ENCODE assay signal across 9 mouse cellular contexts in the genomic region with DNA sequence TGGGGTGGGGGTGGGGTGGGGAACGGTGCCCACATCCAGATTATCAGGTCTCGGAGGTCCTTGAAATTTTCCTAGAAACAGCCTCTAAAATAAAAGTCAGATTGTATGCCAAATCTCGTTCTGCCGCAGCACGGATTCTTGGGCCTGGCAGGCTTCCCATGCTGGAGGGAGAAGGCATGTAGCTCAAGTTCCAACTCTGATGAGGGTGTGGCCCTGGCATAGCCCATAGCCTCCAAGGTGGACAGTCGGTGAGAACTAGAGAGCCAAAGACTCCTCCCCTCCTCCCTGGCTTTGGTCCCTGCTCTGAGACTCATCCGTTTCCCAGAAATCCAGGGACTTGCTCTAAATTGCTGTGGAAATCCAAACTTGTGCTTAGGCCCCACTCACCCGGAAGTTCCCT.
DNase-seq lines count a peak whose midpoint lies in the region; ATAC-seq and TF ChIP-seq lines count a peak whose summit lies in the region.
"Had no signal": no experiment of that assay in that cellular context is flagged by ENCODE, and none has a peak within 500 bp of the region (broad histone marks: within the 10 kb centered on the region; RNA-seq: fewer than 3 reads in every experiment).

No protein-coding gene starts in this region.

- H3K9ac ChIP-seq in kidney, embryonic 16.5 days (replicated peaks; ENCODE audit: low read length) = no peak overlapping the region
- no peak overlapping the region for H3K9ac ChIP-seq in liver, embryonic 11.5 days (ENCODE audit: low read depth, low read length)

- H3K4me2 ChIP-seq in kidney, embryonic 16.5 days (replicated peaks; ENCODE audit: low read depth, low read length) = no peak overlapping the region
- H3K4me2 ChIP-seq in liver, embryonic 11.5 days = no peak overlapping the region

- H3K4me3 ChIP-seq in kidney, embryonic 16.5 days (ENCODE audit: low read length) = no peak overlapping the region
- no peak overlapping the region for H3K4me3 ChIP-seq in liver, embryonic 11.5 days (ENCODE audit: low read depth, low read length)
- H3K4me3 ChIP-seq: myocyte had no signal

- peak; percentile 21 for DNase-seq in kidney, adult 18-20 months
- DNase-seq in brain, embryonic 14.5 days (ENCODE audit: low read depth) = peak; percentile 41
- DNase-seq in kidney, adult 9 months = peak; percentile 3
- peak; percentile 55 for DNase-seq in ovary, postnatal 14 days (ENCODE audit: low spot score)
- no peak for DNase-seq in liver, embryonic 11.5 days (ENCODE audit: low spot score)
- DNase-seq in natural killer cell, adult 2 months (ENCODE audit: low spot score in 2 of 2) = no peak
- DNase-seq in spleen, postnatal 4 days (ENCODE audit: low spot score in 2 of 2) = no peak

- 0 out of 2 replicates have a peak, but pooled peaks cover 3% of the 10 kb centered on the region for H3K27me3 ChIP-seq in kidney, embryonic 16.5 days (ENCODE audit: insufficient read depth, low read length)
- H3K27me3 ChIP-seq in liver, embryonic 11.5 days (replicated peaks; ENCODE audit: control insufficient read depth, insufficient read depth, low read length) = no peaks in the 10 kb centered on the region

- H3K4me1 ChIP-seq in kidney, embryonic 16.5 days (ENCODE audit: insufficient read depth, low read length) = peaks cover 20% of the 10 kb centered on the region
- peaks cover 2% of the 10 kb centered on the region; the same call in 1 of the 2 replicates for H3K4me1 ChIP-seq in liver, embryonic 11.5 days (replicated peaks; ENCODE audit: control insufficient read depth, insufficient read depth, low read length)

- no peaks in the 10 kb centered on the region for H3K36me3 ChIP-seq in kidney, embryonic 16.5 days (ENCODE audit: insufficient read depth, low read length)
- H3K36me3 ChIP-seq in liver, embryonic 11.5 days (ENCODE audit: control insufficient read depth, insufficient read depth, low read length) = no peaks in the 10 kb centered on the region

- no peaks in the 10 kb centered on the region for H3K9me3 ChIP-seq in kidney, embryonic 16.5 days (ENCODE audit: low read length)
- H3K9me3 ChIP-seq in liver, embryonic 11.5 days (ENCODE audit: control insufficient read depth, low read length) = no peaks in the 10 kb centered on the region

- 70% methylated on average over 8 of the region's 8 CpGs for WGBS in kidney, embryonic 16.5 days
- WGBS in liver, embryonic 11.5 days = 76% methylated on average over 8 of the region's 8 CpGs

- H3K27ac ChIP-seq in kidney, embryonic 16.5 days (ENCODE audit: low read length) = no peak overlapping the region
- H3K27ac ChIP-seq in liver, embryonic 11.5 days (ENCODE audit: low read depth, low read length) = no peak overlapping the region

- ATAC-seq in kidney, embryonic 16.5 days (ENCODE audit: low FRiP score, low TSS enrichment) = no peak
- no peak for ATAC-seq in liver, embryonic 11.5 days (replicated peaks; ENCODE audit: low FRiP score)

- no peak for TF ChIP-seq POLR2A in brain, embryonic 14.5 days (IDR thresholded peaks at IDR 0.05; ENCODE audit: borderline replicate concordance, extremely low read depth, insufficient read depth, insufficient read length, poor library complexity, severe bottlenecking)

- no peak for TF ChIP-seq CTCF in brain, embryonic 14.5 days (IDR thresholded peaks at IDR 0.05; ENCODE audit: borderline replicate concordance, extremely low read depth, insufficient read depth, insufficient read length)

Comparison
In these comparisons a context has a peak if more than half of its experiments do, and no peak if none do; other contexts are left out.
1. DNase-seq: peak in kidney, adult 18-20 months (single experiment), brain, embryonic 14.5 days (single experiment), kidney, adult 9 months (single experiment) and ovary, postnatal 14 days (single experiment); none in liver, embryonic 11.5 days (single experiment), natural killer cell, adult 2 months (0 of 2) and spleen, postnatal 4 days (0 of 2).